Mouse (Mus musculus): ENCODE measurements around the gene Hdac9. TPM values are rescaled to one million over a fixed set of nuclear protein-coding genes. Genes with fewer than 3 reads are reported as not detected.

Gene Hdac9
- polyA plus RNA-seq, 1 experiment from 2014 or later, result 12.0 TPM

- Histone ChIP-seq H3K27ac (no peak overlapping the region), H3K4me2 (replicated peaks) (no peak overlapping the region), H3K4me3 (replicated peaks; ENCODE audit: low read length) (no peak overlapping the region), H3K27me3 (ENCODE audit: control insufficient read depth, insufficient read depth, low read length) (no peaks in the 10 kb centered on the region), H3K9me3 (ENCODE audit: control insufficient read depth, low read length) (no peaks in the 10 kb centered on the region), H3K9ac (no peak overlapping the region), H3K36me3 (replicated peaks; ENCODE audit: control insufficient read depth, insufficient read depth) (no peaks in the 10 kb centered on the region), H3K4me1 (replicated peaks; ENCODE audit: control insufficient read depth, insufficient read depth, low read length) (no peaks in the 10 kb centered on the region)
- whole genome bisulfite sequencing, result 79% methylated on average over 4 of the region's 4 CpGs
- DNase-seq (ENCODE audit: low spot score) (no peak), ATAC-seq (ENCODE audit: low FRiP score) (no peak)
Measured at GRCm38 (mm10) chr12:34888694-34889093, 28.2 kb downstream of the Hdac9 start.

- H3K4me2 ChIP-seq (replicated peaks), result no peak overlapping the region
- DNase-seq (ENCODE audit: low spot score) (no peak), ATAC-seq (ENCODE audit: low FRiP score) (no peak)
- no peaks in the 10 kb centered on the region for H3K27me3 ChIP-seq (ENCODE audit: control insufficient read depth, insufficient read depth, low read length)
- no peaks in the 10 kb centered on the region for H3K9me3 ChIP-seq (ENCODE audit: control insufficient read depth, low read length)
- H3K9ac ChIP-seq, result no peak overlapping the region
- H3K4me3 ChIP-seq (replicated peaks; ENCODE audit: low read length), result no peak overlapping the region
- H3K36me3 ChIP-seq (replicated peaks; ENCODE audit: control insufficient read depth, insufficient read depth), result no peaks in the 10 kb centered on the region
- H3K27ac ChIP-seq, result no peak overlapping the region
- WGBS, result 76% methylated on average over 2 of the region's 2 CpGs
- H3K4me1 ChIP-seq (replicated peaks; ENCODE audit: control insufficient read depth, insufficient read depth, low read length), result no peaks in the 10 kb centered on the region
Measured at GRCm38 (mm10) chr12:34874926-34875325, 42.0 kb downstream of the Hdac9 start.

- 52% methylated on average over 7 of the region's 7 CpGs for WGBS
- no peak for DNase-seq (ENCODE audit: low spot score)
Measured at GRCm38 (mm10) chr12:34871028-34871427, 45.9 kb downstream of the Hdac9 start.

GRCm38 (mm10) chr12:34841196-34841595 lies 75.7 kb downstream of the Hdac9 start:
- Histone ChIP-seq H3K4me2 (replicated peaks) (no peak overlapping the region), H3K4me3 (replicated peaks; ENCODE audit: low read length) (no peak overlapping the region), H3K27me3 (ENCODE audit: control insufficient read depth, insufficient read depth, low read length) (peaks cover 10% of the 10 kb centered on the region), H3K36me3 (replicated peaks; ENCODE audit: control insufficient read depth, insufficient read depth) (no peaks in the 10 kb centered on the region), H3K4me1 (replicated peaks; ENCODE audit: control insufficient read depth, insufficient read depth, low read length) (no peaks in the 10 kb centered on the region; the same call in 1 of the 2 replicates), H3K9me3 (ENCODE audit: control insufficient read depth, low read length) (no peaks in the 10 kb centered on the region), H3K9ac (no peak overlapping the region), H3K27ac (no peak overlapping the region)
- WGBS, result 71% methylated on average over 4 of the region's 4 CpGs
- no peak for DNase-seq (ENCODE audit: low spot score)
- no peak for ATAC-seq (ENCODE audit: low FRiP score)

More at GRCm38 (mm10) chr12:34871028-34871427, 45.9 kb downstream of the Hdac9 start:
- no peaks in the 10 kb centered on the region for H3K36me3 ChIP-seq (replicated peaks; ENCODE audit: control insufficient read depth, insufficient read depth)
- H3K4me3 ChIP-seq (replicated peaks; ENCODE audit: low read length), result no peak overlapping the region
- no peak overlapping the region for H3K9ac ChIP-seq
- no peak overlapping the region for H3K27ac ChIP-seq
- no peaks in the 10 kb centered on the region for H3K9me3 ChIP-seq (ENCODE audit: control insufficient read depth, low read length)
- H3K27me3 ChIP-seq (ENCODE audit: control insufficient read depth, insufficient read depth, low read length), result no peaks in the 10 kb centered on the region
- no peak overlapping the region for H3K4me2 ChIP-seq (replicated peaks)
- H3K4me1 ChIP-seq (replicated peaks; ENCODE audit: control insufficient read depth, insufficient read depth, low read length), result no peaks in the 10 kb centered on the region
- ATAC-seq (ENCODE audit: low FRiP score), result no peak

- H3K4me2 ChIP-seq (replicated peaks), result no peak overlapping the region
- H3K4me3 ChIP-seq (replicated peaks; ENCODE audit: low read length), result no peak overlapping the region
- no peak for DNase-seq (ENCODE audit: low spot score)
- H3K27ac ChIP-seq, result no peak overlapping the region
- ATAC-seq (ENCODE audit: low FRiP score), result no peak
- no peaks in the 10 kb centered on the region for H3K36me3 ChIP-seq (replicated peaks; ENCODE audit: control insufficient read depth, insufficient read depth)
- no peaks in the 10 kb centered on the region for H3K9me3 ChIP-seq (ENCODE audit: control insufficient read depth, low read length)
- peaks cover 26% of the 10 kb centered on the region for H3K27me3 ChIP-seq (ENCODE audit: control insufficient read depth, insufficient read depth, low read length)
- WGBS, result 16% methylated on average over 5 of the region's 5 CpGs
- no peak overlapping the region for H3K9ac ChIP-seq
- no peaks in the 10 kb centered on the region; the same call in 1 of the 2 replicates for H3K4me1 ChIP-seq (replicated peaks; ENCODE audit: control insufficient read depth, insufficient read depth, low read length)
Measured at GRCm38 (mm10) chr12:34837318-34837717, 79.6 kb downstream of the Hdac9 start.

- 33% methylated on average over 1 of the region's 1 CpGs for WGBS
- no peak for ATAC-seq (ENCODE audit: low FRiP score)
- H3K9me3 ChIP-seq (ENCODE audit: control insufficient read depth, low read length), result no peaks in the 10 kb centered on the region
Measured at GRCm38 (mm10) chr12:34836864-34837263, 80.0 kb downstream of the Hdac9 start.

GRCm38 (mm10) chr12:34836085-34836484 lies 80.8 kb downstream of the Hdac9 start:
- H3K4me1 ChIP-seq (replicated peaks; ENCODE audit: control insufficient read depth, insufficient read depth, low read length), result no peaks in the 10 kb centered on the region; the same call in 1 of the 2 replicates
- H3K27ac ChIP-seq, result no peak overlapping the region
- H3K9me3 ChIP-seq (ENCODE audit: control insufficient read depth, low read length), result no peaks in the 10 kb centered on the region
- no peak for DNase-seq (ENCODE audit: low spot score)
- no peaks in the 10 kb centered on the region for H3K36me3 ChIP-seq (replicated peaks; ENCODE audit: control insufficient read depth, insufficient read depth)
- no peak overlapping the region for H3K9ac ChIP-seq
- H3K4me2 ChIP-seq (replicated peaks), result no peak overlapping the region
- WGBS, result 91% methylated on average over 1 of the region's 1 CpGs
- peaks cover 26% of the 10 kb centered on the region for H3K27me3 ChIP-seq (ENCODE audit: control insufficient read depth, insufficient read depth, low read length)
- H3K4me3 ChIP-seq (replicated peaks; ENCODE audit: low read length), result no peak overlapping the region
- no peak for ATAC-seq (ENCODE audit: low FRiP score)

More at GRCm38 (mm10) chr12:34836864-34837263, 80.0 kb downstream of the Hdac9 start:
- Histone ChIP-seq H3K9ac (no peak overlapping the region), H3K36me3 (replicated peaks; ENCODE audit: control insufficient read depth, insufficient read depth) (no peaks in the 10 kb centered on the region), H3K4me3 (replicated peaks; ENCODE audit: low read length) (no peak overlapping the region), H3K27me3 (ENCODE audit: control insufficient read depth, insufficient read depth, low read length) (peaks cover 26% of the 10 kb centered on the region), H3K4me2 (replicated peaks) (no peak overlapping the region), H3K27ac (no peak overlapping the region), H3K4me1 (replicated peaks; ENCODE audit: control insufficient read depth, insufficient read depth, low read length) (no peaks in the 10 kb centered on the region; the same call in 1 of the 2 replicates)
- no peak for DNase-seq (ENCODE audit: low spot score)

GRCm38 (mm10) chr12:34835493-34835892 lies 81.4 kb downstream of the Hdac9 start:
- peaks cover 26% of the 10 kb centered on the region for H3K27me3 ChIP-seq (ENCODE audit: control insufficient read depth, insufficient read depth, low read length)
- DNase-seq (ENCODE audit: low spot score) (no peak), ATAC-seq (ENCODE audit: low FRiP score) (no peak)
- no peaks in the 10 kb centered on the region for H3K36me3 ChIP-seq (replicated peaks; ENCODE audit: control insufficient read depth, insufficient read depth)
- no peak overlapping the region for H3K4me3 ChIP-seq (replicated peaks; ENCODE audit: low read length)
- WGBS, result 94% methylated on average over 3 of the region's 3 CpGs
- H3K9ac ChIP-seq, result no peak overlapping the region
- no peak overlapping the region for H3K4me2 ChIP-seq (replicated peaks)
- H3K9me3 ChIP-seq (ENCODE audit: control insufficient read depth, low read length), result no peaks in the 10 kb centered on the region
- H3K4me1 ChIP-seq (replicated peaks; ENCODE audit: control insufficient read depth, insufficient read depth, low read length), result no peaks in the 10 kb centered on the region; the same call in 1 of the 2 replicates
- no peak overlapping the region for H3K27ac ChIP-seq

GRCm38 (mm10) chr12:34828684-34829083 lies 88.2 kb downstream of the Hdac9 start:
- H3K4me2 ChIP-seq (replicated peaks), result no peak overlapping the region
- no peak overlapping the region for H3K4me3 ChIP-seq (replicated peaks; ENCODE audit: low read length)
- no peaks in the 10 kb centered on the region for H3K4me1 ChIP-seq (replicated peaks; ENCODE audit: control insufficient read depth, insufficient read depth, low read length)
- H3K27ac ChIP-seq, result no peak overlapping the region
- H3K9ac ChIP-seq, result no peak overlapping the region
- no peaks in the 10 kb centered on the region for H3K9me3 ChIP-seq (ENCODE audit: control insufficient read depth, low read length)
- DNase-seq (ENCODE audit: low spot score) (no peak), ATAC-seq (ENCODE audit: low FRiP score) (no peak)
- H3K27me3 ChIP-seq (ENCODE audit: control insufficient read depth, insufficient read depth, low read length), result no peaks in the 10 kb centered on the region
- 57% methylated on average over 3 of the region's 3 CpGs for WGBS
- H3K36me3 ChIP-seq (replicated peaks; ENCODE audit: control insufficient read depth, insufficient read depth), result no peaks in the 10 kb centered on the region

- H3K9ac ChIP-seq, result no peak overlapping the region
- 91% methylated on average over 4 of the region's 4 CpGs for WGBS
- no peaks in the 10 kb centered on the region for H3K27me3 ChIP-seq (ENCODE audit: control insufficient read depth, insufficient read depth, low read length)
- H3K36me3 ChIP-seq (replicated peaks; ENCODE audit: control insufficient read depth, insufficient read depth), result no peaks in the 10 kb centered on the region
- H3K9me3 ChIP-seq (ENCODE audit: control insufficient read depth, low read length), result no peaks in the 10 kb centered on the region
- ATAC-seq (ENCODE audit: low FRiP score) (no peak), DNase-seq (ENCODE audit: low spot score) (no peak)
- H3K27ac ChIP-seq, result no peak overlapping the region
- H3K4me3 ChIP-seq (replicated peaks; ENCODE audit: low read length), result no peak overlapping the region
- no peak overlapping the region for H3K4me2 ChIP-seq (replicated peaks)
- no peaks in the 10 kb centered on the region for H3K4me1 ChIP-seq (replicated peaks; ENCODE audit: control insufficient read depth, insufficient read depth, low read length)
Measured at GRCm38 (mm10) chr12:34826931-34827330, 90.0 kb downstream of the Hdac9 start.

All from hindbrain, embryonic 14.5 days (tissue).